Mouse (Mus musculus) forebrain, embryonic 11.5 days (tissue): Measurements from ENCODE around the gene E4f1. TPM values are rescaled to one million over a fixed set of nuclear protein-coding genes. Genes with fewer than 3 reads are reported as not detected.

Experiments used
- ATAC-seq: fragments of 200-750 bp; cut with Nextera tagmentation; replicated peaks from 2 replicates; pipeline ENCODE4 v1.8.0; 2017; ENCODE audit warnings: moderate TSS enrichment; ENCODE audit not compliant: low FRiP score
- DNase-seq: peaks from one replicate; pipeline ENCODE4 v3.0.0-alpha.2; 2017; ENCODE audit warnings: low spot score
- H3K27ac ChIP-seq: fragments of 300-500 bp; sonication (generic); 2 replicates; pipeline ENCODE4 v1.5.1; 2014; ENCODE audit warnings: low read depth, low read length
- H3K27me3 ChIP-seq: fragments of 300-500 bp; sonication (generic); 2 replicates; pipeline ENCODE4 v1.6.1; 2014; ENCODE audit warnings: mild to moderate bottlenecking, low read length, mixed read lengths; ENCODE audit not compliant: control insufficient read depth, insufficient read depth
- H3K36me3 ChIP-seq: fragments of 300-500 bp; sonication (generic); 2 replicates; pipeline ENCODE4 v1.6.1; 2014; ENCODE audit warnings: mild to moderate bottlenecking, low read length, moderate library complexity, mixed read lengths; ENCODE audit not compliant: control insufficient read depth, insufficient read depth
- H3K4me1 ChIP-seq: fragments of 300-500 bp; sonication (generic); replicated peaks from 2 replicates; pipeline ENCODE4 v1.6.1; 2014; ENCODE audit warnings: low read length, mixed read lengths; ENCODE audit not compliant: control insufficient read depth, insufficient read depth
- H3K4me2 ChIP-seq: fragments of 300-500 bp; sonication (generic); 2 replicates; pipeline ENCODE4 v1.6.1; 2014; ENCODE audit warnings: low read depth, mild to moderate bottlenecking, low read length, moderate library complexity, mixed read lengths; ENCODE audit not compliant: severe bottlenecking
- H3K4me3 ChIP-seq: fragments of 300-500 bp; sonication (generic); 2 replicates; pipeline ENCODE4 v1.5.1; 2014; ENCODE audit warnings: low read depth, low read length
- H3K9ac ChIP-seq: fragments of 300-500 bp; sonication (generic); 2 replicates; pipeline ENCODE4 v1.6.1; 2014; ENCODE audit warnings: low read length
- H3K9me3 ChIP-seq: fragments of 300-500 bp; sonication (generic); 2 replicates; pipeline ENCODE4 v1.6.1; 2016; ENCODE audit warnings: low read length, mixed read lengths; ENCODE audit not compliant: control insufficient read depth
- WGBS: fragments of 180-500 bp; shearing (Covaris S2); extraction: QIAGEN DNeasy Blood & Tissue Kit; methylation state at CpG from one replicate; pipeline ENCODE4 v1.1.7; 2014; 5-methylcytosine and 5-hydroxymethylcytosine counted together
- polyA plus RNA-seq: library from polyadenylated mRNA; unstranded; fragments of >200 nt; fragmentation: Nextera tagmentation; extraction: Ambion mirVana; gene quantifications from 2 replicates; pipeline ENCODE4 v1.2.1, GENCODE M21; 2014

E4f1 gene
- polyA plus RNA-seq, 1 experiment from 2014 or later = 31.4 TPM

DNA sequence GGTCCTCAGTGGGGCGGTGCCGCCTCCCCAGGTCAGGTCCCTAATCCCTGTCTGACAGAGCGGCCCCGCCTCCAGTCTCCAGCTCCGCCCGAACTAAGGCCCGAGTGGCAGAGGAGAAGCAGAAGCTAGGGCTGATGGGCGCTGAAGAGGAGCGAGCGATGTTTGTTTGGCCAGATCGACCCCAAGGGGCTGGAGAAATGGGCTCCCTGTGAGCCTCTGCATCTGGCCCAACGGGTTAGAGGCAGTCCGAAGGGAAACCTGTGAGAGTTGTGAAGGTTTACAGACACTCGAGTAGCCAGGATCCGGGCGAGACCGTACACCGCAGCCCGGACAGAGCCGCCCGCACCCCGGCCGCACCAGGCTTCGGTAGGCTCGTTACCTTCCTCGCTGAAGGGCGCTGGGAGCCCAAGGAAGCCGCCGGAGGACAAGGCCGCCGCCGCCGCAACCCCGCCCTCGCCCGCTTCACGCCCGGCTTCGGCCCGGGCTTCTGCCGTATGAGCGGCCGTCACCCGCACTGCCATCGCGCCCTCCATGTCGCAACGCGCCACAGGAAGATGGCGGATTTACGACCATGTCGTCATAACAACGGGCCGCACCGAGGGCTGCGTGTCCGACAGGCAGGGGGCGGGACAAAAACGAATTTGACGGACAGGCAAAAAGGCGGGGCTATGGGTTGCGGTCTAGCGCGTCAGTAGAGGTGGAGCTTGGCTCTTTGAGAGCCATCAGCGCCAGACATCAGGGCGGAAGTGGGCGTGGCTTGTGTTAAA, 15.2 kb downstream of the E4f1 start:
- DNase-seq (peak; percentile 99), ATAC-seq (peak; percentile 93)
- Histone ChIP-seq H3K9ac (peak overlapping the region; percentile 92), H3K4me1 (peaks cover 7% of the 10 kb centered on the region; the same call in 1 of the 2 replicates), H3K27ac (peak overlapping the region; percentile 90), H3K9me3 (no peaks in the 10 kb centered on the region), H3K36me3 (no peaks in the 10 kb centered on the region), H3K4me2 (peak overlapping the region; percentile 60), H3K4me3 (peak overlapping the region; percentile 78), H3K27me3 (no peaks in the 10 kb centered on the region)
- under 1% methylated on average over 67 of the region's 67 CpGs for WGBS

GRCm38 (mm10) chr17:24454218-24454755, 15.8 kb downstream of the E4f1 start:
- Histone ChIP-seq H3K27me3 (no peaks in the 10 kb centered on the region), H3K4me1 (peaks cover 7% of the 10 kb centered on the region; the same call in 1 of the 2 replicates), H3K27ac (peak overlapping the region; percentile 90; the same call in 1 of the 2 replicates), H3K9ac (peak overlapping the region; percentile 92), H3K36me3 (peaks cover 3% of the 10 kb centered on the region; the same call in 1 of the 2 replicates), H3K9me3 (no peaks in the 10 kb centered on the region), H3K4me3 (peak overlapping the region; percentile 78), H3K4me2 (peak overlapping the region; percentile 60)
- WGBS = 11% methylated on average over 14 of the region's 14 CpGs
- no peak for ATAC-seq
- DNase-seq = no peak

GRCm38 (mm10) chr17:24453372-24453771, 16.7 kb downstream of the E4f1 start:
- Histone ChIP-seq H3K9ac (no peak overlapping the region; the same call in 1 of the 2 replicates), H3K36me3 (peaks cover 3% of the 10 kb centered on the region; the same call in 1 of the 2 replicates), H3K4me2 (no peak overlapping the region), H3K9me3 (no peaks in the 10 kb centered on the region), H3K27ac (no peak overlapping the region), H3K4me3 (no peak overlapping the region), H3K4me1 (peaks cover 7% of the 10 kb centered on the region; the same call in 1 of the 2 replicates), H3K27me3 (no peaks in the 10 kb centered on the region)
- DNase-seq (no peak), ATAC-seq (no peak)
- 92% methylated on average over 2 of the region's 2 CpGs for WGBS

- 95% methylated on average over 6 of the region's 6 CpGs for WGBS
- no peak for ATAC-seq
- H3K27me3 ChIP-seq = no peaks in the 10 kb centered on the region
These were observed 18.9 kb downstream of the E4f1 start for GRCm38 (mm10) chr17:24451220-24451619.

DNA sequence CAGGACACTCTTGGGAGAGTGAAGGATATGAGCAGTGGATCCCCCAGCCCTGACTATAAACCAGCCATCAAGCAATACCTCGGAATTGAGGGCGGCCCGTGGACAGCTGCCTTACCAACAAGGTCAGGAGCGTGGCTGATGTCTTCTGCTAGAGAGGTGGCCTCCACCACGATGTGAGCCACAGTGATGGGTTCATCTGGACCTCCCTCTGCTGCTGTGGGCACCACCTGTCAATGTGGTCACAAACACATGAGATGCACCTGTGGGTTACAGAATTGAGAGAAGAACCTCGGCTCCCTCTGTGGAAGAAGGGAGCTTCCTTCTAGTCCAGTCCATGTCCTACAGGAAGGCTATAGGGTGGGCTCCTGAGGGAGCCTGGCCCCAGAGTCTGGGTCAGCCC, 20.6 kb downstream of the E4f1 start:
- peaks cover 4% of the 10 kb centered on the region; the same call in 1 of the 2 replicates for H3K36me3 ChIP-seq
- no peak overlapping the region for H3K4me2 ChIP-seq
- no peak for ATAC-seq

More at GRCm38 (mm10) chr17:24451220-24451619, 18.9 kb downstream of the E4f1 start:
- H3K36me3 ChIP-seq = peaks cover 3% of the 10 kb centered on the region; the same call in 1 of the 2 replicates
- H3K27ac ChIP-seq = no peak overlapping the region
- no peak overlapping the region for H3K4me2 ChIP-seq
- no peak overlapping the region for H3K9ac ChIP-seq
- peaks cover 7% of the 10 kb centered on the region; the same call in 1 of the 2 replicates for H3K4me1 ChIP-seq
- no peak for DNase-seq
- no peaks in the 10 kb centered on the region for H3K9me3 ChIP-seq
- no peak overlapping the region for H3K4me3 ChIP-seq

GRCm38 (mm10) chr17:24446590-24446989, 23.5 kb downstream of the E4f1 start:
- Histone ChIP-seq H3K4me2 (no peak overlapping the region), H3K4me3 (no peak overlapping the region), H3K9ac (no peak overlapping the region), H3K27ac (no peak overlapping the region), H3K27me3 (no peaks in the 10 kb centered on the region), H3K36me3 (peaks cover 13% of the 10 kb centered on the region), H3K4me1 (no peaks in the 10 kb centered on the region), H3K9me3 (no peaks in the 10 kb centered on the region)
- ATAC-seq (no peak), DNase-seq (no peak)
- 94% methylated on average over 8 of the region's 8 CpGs for WGBS

More for the DNA sequence above, 20.6 kb downstream of the E4f1 start:
- Histone ChIP-seq H3K4me1 (peaks cover 7% of the 10 kb centered on the region; the same call in 1 of the 2 replicates), H3K27ac (no peak overlapping the region), H3K9ac (no peak overlapping the region), H3K9me3 (no peaks in the 10 kb centered on the region), H3K4me3 (no peak overlapping the region), H3K27me3 (no peaks in the 10 kb centered on the region)
- no peak for DNase-seq
- WGBS = 94% methylated on average over 6 of the region's 6 CpGs

- DNase-seq (no peak), ATAC-seq (no peak)
- H3K27me3 ChIP-seq = no peaks in the 10 kb centered on the region
- H3K9ac ChIP-seq = no peak overlapping the region
- no peak overlapping the region for H3K4me3 ChIP-seq
- whole genome bisulfite sequencing = 95% methylated on average over 4 of the region's 4 CpGs
- H3K4me2 ChIP-seq = no peak overlapping the region
- no peaks in the 10 kb centered on the region for H3K9me3 ChIP-seq
- no peaks in the 10 kb centered on the region for H3K4me1 ChIP-seq
- H3K36me3 ChIP-seq = peaks cover 15% of the 10 kb centered on the region
- H3K27ac ChIP-seq = no peak overlapping the region
These were observed 26.7 kb downstream of the E4f1 start for GRCm38 (mm10) chr17:24443409-24443808.

- Histone ChIP-seq H3K4me1 (no peaks in the 10 kb centered on the region), H3K4me3 (no peak within 1 kb of the TSS), H3K27me3 (no peaks in the 10 kb centered on the region), H3K9me3 (no peaks in the 10 kb centered on the region), H3K9ac (no peak within 1 kb of the TSS), H3K4me2 (no peak within 1 kb of the TSS), H3K36me3 (peaks cover 15% of the 10 kb centered on the region), H3K27ac (no peak within 1 kb of the TSS)
- DNase-seq = no peak
- WGBS = 81% methylated on average over 7 of the region's 7 CpGs
- no peak for ATAC-seq
These were observed 27.4 kb downstream of the E4f1 start, which contains the start of gene Dnase1l2 for GRCm38 (mm10) chr17:24442632-24443155. Gene Dnase1l2, minus strand, starts transcription at chr17:24443105.
